Mouse (Mus musculus) forebrain, embryonic 12.5 days (tissue): ENCODE measurements around the gene Samd5. TPM values are rescaled to one million over a fixed set of nuclear protein-coding genes. Genes with fewer than 3 reads are reported as not detected.

Source experiments
- ATAC-seq: fragments of 200-750 bp; cut with Nextera tagmentation; 2 replicates; pipeline ENCODE4 v1.8.0; 2017; ENCODE audit warnings: moderate TSS enrichment; ENCODE audit not compliant: low FRiP score
- H3K27ac ChIP-seq: fragments of 300-500 bp; sonication (generic); 2 replicates; pipeline ENCODE4 v1.5.1; 2016; ENCODE audit warnings: mild to moderate bottlenecking
- H3K27me3 ChIP-seq: fragments of 300-500 bp; sonication (generic); 2 replicates; pipeline ENCODE4 v1.6.1; 2016; ENCODE audit warnings: mild to moderate bottlenecking
- H3K36me3 ChIP-seq: fragments of 300-500 bp; sonication (generic); replicated peaks from 2 replicates; pipeline ENCODE4 v1.6.1; 2016; ENCODE audit warnings: mild to moderate bottlenecking
- H3K4me1 ChIP-seq: fragments of 300-500 bp; sonication (generic); 2 replicates; pipeline ENCODE4 v1.6.1; 2016
- H3K4me2 ChIP-seq: fragments of 300-500 bp; sonication (generic); 2 replicates; pipeline ENCODE4 v1.6.1; 2016; ENCODE audit warnings: mild to moderate bottlenecking, moderate library complexity
- H3K4me3 ChIP-seq: fragments of 300-500 bp; sonication (generic); replicated peaks from 2 replicates; pipeline ENCODE4 v1.5.1; 2016; ENCODE audit warnings: mild to moderate bottlenecking
- H3K9ac ChIP-seq: fragments of 300-500 bp; sonication (generic); 2 replicates; pipeline ENCODE4 v1.6.1; 2016; ENCODE audit warnings: mild to moderate bottlenecking
- H3K9me3 ChIP-seq: fragments of 300-500 bp; sonication (generic); 2 replicates; pipeline ENCODE4 v1.6.1; 2016
- WGBS: fragments of 180-500 bp; shearing (Covaris S2); methylation state at CpG from one replicate; pipeline ENCODE4 v1.1.7; 2016; 5-methylcytosine and 5-hydroxymethylcytosine counted together
- polyA plus RNA-seq: library from polyadenylated mRNA; unstranded; fragments of >200 nt; fragmentation: Nextera tagmentation; extraction: Ambion mirVana; gene quantifications from 2 replicates; pipeline ENCODE4 v1.2.1, GENCODE M21; 2016

Gene Samd5
- polyA plus RNA-seq, 1 experiment from 2014 or later, result 6.2 TPM

DNA sequence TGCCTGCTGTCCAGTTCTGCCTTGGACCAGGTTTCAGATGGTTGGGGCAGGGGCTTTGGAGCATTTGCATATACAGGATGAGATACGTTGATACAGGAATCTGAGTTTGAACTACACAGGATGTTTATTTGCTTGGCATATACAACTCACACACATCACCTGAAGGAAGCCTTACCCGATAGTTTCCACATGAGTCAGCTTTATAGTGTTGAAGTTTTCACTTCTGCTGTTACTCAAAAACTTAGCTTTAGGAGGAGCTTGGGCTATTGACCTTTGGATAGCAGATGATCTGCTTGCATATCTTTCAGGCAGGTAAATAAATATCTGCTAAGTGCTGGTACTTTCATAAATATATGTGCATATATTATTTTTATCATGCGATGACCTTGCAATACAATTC is 28.6 kb downstream of the Samd5 start:
- Histone ChIP-seq H3K4me3 (no peak overlapping the region), H3K27ac (no peak overlapping the region), H3K4me2 (no peak overlapping the region), H3K36me3 (no peaks in the 10 kb centered on the region), H3K9ac (no peak overlapping the region), H3K9me3 (no peaks in the 10 kb centered on the region), H3K4me1 (peaks cover 18% of the 10 kb centered on the region), H3K27me3 (no peaks in the 10 kb centered on the region)
- ATAC-seq, result no peak
- WGBS, result 95% methylated on average over 3 of the region's 3 CpGs

DNA sequence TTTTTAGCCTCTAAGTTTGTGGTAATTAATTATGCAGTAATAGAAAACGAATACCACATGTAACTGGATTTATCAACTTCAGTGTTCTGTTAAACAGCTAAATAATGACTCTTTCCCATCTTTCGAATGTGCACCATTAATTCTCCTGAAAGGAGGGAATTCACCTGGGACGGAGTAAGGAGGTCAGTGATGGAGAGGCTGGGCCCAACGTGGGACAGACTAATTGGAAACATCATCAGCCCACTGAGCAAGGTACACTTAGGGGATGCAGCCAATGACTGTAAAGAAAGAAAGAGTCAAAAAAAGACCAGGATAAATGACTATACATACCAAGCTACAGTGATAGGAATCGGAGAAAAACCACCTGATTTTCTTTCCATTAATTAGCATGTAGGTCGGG is 31.5 kb downstream of the Samd5 start:
- Histone ChIP-seq H3K9ac (no peak overlapping the region), H3K4me3 (no peak overlapping the region), H3K27ac (no peak overlapping the region), H3K9me3 (no peaks in the 10 kb centered on the region), H3K4me1 (peaks cover 6% of the 10 kb centered on the region; the same call in 1 of the 2 replicates), H3K4me2 (no peak overlapping the region), H3K36me3 (no peaks in the 10 kb centered on the region), H3K27me3 (no peaks in the 10 kb centered on the region)
- WGBS, result 84% methylated on average over 6 of the region's 6 CpGs
- no peak for ATAC-seq

DNA sequence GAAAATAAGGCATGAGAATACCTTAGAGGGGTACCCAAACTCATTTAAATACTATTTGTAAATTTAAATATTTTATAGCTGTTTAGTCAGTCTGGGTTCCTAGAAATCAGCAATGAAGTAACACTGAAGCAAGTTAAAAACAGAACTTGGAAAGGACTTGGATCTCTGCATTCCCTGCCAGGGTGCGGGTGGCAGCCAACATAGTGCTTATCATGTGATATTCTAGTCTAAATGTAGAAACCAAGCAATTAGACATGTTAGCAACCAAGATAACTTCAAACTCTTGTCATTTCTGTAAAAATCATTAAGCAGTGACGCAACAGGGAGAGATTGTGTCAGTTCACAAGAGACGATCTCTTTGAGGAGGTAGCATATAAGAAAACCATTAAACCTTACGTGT is 32.9 kb downstream of the Samd5 start:
- Histone ChIP-seq H3K27me3 (no peaks in the 10 kb centered on the region), H3K9me3 (no peaks in the 10 kb centered on the region), H3K4me3 (no peak overlapping the region), H3K9ac (no peak overlapping the region), H3K4me1 (no peaks in the 10 kb centered on the region; the same call in 1 of the 2 replicates), H3K27ac (no peak overlapping the region), H3K4me2 (no peak overlapping the region), H3K36me3 (no peaks in the 10 kb centered on the region)
- WGBS, result 91% methylated on average over 4 of the region's 4 CpGs
- ATAC-seq, result no peak

DNA sequence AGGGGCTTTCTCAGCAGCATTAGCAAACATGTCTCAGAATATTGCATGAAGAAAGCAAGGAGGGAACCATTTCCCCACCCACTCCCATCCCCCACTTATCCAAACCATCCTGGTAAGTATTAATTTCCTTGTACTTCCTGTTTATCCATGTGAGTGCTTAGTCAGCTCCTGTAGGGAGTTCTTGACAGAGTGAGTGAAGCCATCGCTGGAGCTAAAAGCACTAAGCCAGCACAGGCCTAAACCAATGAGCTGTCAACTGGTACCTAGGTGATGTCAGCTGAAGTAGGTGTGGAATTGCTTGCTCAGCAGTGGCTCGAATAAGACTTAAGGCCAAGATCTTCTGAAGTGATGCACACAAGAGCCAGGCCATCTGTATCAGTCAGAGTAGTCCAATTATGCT is 34.3 kb downstream of the Samd5 start:
- 90% methylated on average over 2 of the region's 2 CpGs for WGBS
- no peak for ATAC-seq
- Histone ChIP-seq H3K4me1 (no peaks in the 10 kb centered on the region; the same call in 1 of the 2 replicates), H3K36me3 (no peaks in the 10 kb centered on the region), H3K4me2 (no peak overlapping the region), H3K27me3 (no peaks in the 10 kb centered on the region), H3K4me3 (no peak overlapping the region), H3K9me3 (no peaks in the 10 kb centered on the region), H3K27ac (no peak overlapping the region), H3K9ac (no peak overlapping the region)

DNA sequence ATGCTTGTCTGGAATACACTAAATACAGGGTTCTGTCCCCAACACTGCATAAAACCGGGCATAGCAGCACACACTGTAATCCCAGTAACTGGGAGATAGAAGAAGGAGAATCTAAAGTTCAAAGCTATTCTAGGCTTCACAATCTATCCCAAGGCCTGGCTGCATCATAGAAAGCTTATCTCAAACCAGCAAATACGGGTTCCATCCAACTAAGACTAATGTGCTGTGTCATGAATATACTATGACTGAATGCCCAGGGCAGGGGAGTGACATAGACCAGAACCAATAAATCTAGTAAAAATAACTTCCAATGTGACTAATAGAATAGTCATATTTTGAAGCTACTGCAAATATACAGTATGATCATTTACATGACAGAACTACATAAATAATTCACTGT is 35.0 kb downstream of the Samd5 start:
- no peak for ATAC-seq
- WGBS, result 78% methylated on average over 2 of the region's 2 CpGs

DNA sequence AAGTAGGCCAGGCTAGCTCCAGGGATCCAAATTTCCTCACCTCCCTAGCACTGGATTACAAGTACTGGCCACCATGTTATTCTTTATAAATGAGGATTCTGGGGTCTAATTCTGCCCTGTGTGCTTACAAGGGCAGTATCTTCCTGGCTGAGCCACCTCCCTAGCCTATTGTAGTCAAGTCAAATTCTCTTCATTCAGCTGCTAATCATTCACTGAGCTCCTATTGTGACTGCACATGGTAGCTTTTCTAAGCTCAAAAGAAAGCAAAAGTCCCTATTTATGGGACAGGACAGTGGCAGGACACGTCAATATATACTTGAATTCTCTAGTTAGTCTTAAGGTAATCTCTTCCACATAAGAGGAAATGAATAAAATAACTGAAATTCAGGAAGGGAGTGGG is 49.7 kb downstream of the Samd5 start:
- Histone ChIP-seq H3K4me3 (no peak overlapping the region), H3K9me3 (no peaks in the 10 kb centered on the region), H3K4me2 (no peak overlapping the region), H3K36me3 (no peaks in the 10 kb centered on the region), H3K27ac (no peak overlapping the region), H3K27me3 (no peaks in the 10 kb centered on the region), H3K9ac (no peak overlapping the region), H3K4me1 (peaks cover 9% of the 10 kb centered on the region)
- 0% methylated on average over 1 of the region's 1 CpGs for WGBS
- no peak for ATAC-seq

More for the DNA sequence above, 35.0 kb downstream of the Samd5 start:
- Histone ChIP-seq H3K36me3 (no peaks in the 10 kb centered on the region), H3K4me1 (no peaks in the 10 kb centered on the region; the same call in 1 of the 2 replicates), H3K27me3 (no peaks in the 10 kb centered on the region), H3K9me3 (no peaks in the 10 kb centered on the region), H3K9ac (no peak overlapping the region), H3K4me2 (no peak overlapping the region), H3K27ac (no peak overlapping the region), H3K4me3 (no peak overlapping the region)

DNA sequence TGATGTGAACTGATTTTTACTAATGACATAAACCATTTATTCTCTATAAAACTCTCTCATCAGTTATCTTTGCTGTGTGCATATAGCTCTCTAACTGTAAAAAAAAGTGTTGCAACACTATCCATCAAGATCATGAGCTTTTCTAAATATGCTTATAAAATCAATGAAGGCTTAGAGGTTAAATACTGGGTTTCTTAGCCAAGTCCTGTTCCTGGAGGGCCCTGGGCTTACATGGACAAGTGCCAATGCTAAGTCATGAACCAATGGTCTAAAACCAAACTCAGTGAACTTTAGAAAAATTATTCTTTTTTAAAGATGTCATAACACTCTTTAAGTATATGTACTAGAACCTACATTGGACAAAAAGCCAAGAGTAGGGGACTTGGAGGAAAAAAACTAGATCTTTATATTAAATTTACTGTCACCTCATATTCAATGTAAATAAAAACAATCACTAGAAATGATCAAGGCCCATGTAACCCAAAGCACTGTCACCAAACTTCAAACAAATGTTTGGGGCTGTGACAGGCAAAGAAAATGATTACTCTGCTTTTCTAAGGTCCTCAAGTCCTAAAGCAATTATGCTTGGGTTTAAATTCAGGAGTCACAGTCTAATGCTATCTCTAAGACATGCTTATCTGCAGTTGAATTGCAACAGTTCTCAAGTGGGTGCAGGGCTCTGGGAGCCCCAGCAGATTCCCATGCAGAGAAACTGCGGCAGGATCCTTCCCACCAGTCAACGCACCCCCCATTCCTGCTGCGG is 52.9 kb downstream of the Samd5 start:
- no peak overlapping the region for H3K9ac ChIP-seq
- no peak overlapping the region for H3K27ac ChIP-seq
- no peak for ATAC-seq
- no peaks in the 10 kb centered on the region for H3K9me3 ChIP-seq
- 89% methylated on average over 3 of the region's 3 CpGs for WGBS
- no peaks in the 10 kb centered on the region for H3K27me3 ChIP-seq
- no peak overlapping the region for H3K4me3 ChIP-seq
- no peaks in the 10 kb centered on the region for H3K36me3 ChIP-seq
- H3K4me2 ChIP-seq, result no peak overlapping the region
- H3K4me1 ChIP-seq, result peaks cover 5% of the 10 kb centered on the region

DNA sequence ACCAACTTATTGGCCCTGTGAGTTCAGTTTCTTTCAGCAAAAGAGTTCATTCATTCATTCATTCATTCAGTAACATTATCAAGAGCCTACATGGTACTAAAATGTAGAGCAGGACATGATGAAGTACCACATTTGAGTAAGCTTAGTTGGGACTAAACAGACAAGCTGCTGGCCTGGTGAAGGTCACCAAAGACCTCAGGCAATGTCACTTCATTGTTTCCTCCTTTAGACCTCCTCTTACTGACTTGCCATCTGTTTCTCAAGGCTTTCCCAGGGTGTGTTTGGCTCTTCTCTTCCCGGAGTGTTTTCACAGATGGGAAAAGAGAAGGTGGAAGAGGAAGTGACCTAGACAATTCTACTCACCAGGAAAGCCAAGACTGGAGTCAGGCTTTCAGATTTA is 54.0 kb downstream of the Samd5 start:
- H3K27me3 ChIP-seq, result no peaks in the 10 kb centered on the region
- H3K4me1 ChIP-seq, result peaks cover 5% of the 10 kb centered on the region
- H3K9me3 ChIP-seq, result no peaks in the 10 kb centered on the region
- no peak overlapping the region for H3K27ac ChIP-seq
- no peak overlapping the region for H3K9ac ChIP-seq
- no peaks in the 10 kb centered on the region for H3K36me3 ChIP-seq
- no peak overlapping the region for H3K4me3 ChIP-seq
- WGBS, result 52% methylated on average over 1 of the region's 1 CpGs
- H3K4me2 ChIP-seq, result no peak overlapping the region
- ATAC-seq, result no peak

DNA sequence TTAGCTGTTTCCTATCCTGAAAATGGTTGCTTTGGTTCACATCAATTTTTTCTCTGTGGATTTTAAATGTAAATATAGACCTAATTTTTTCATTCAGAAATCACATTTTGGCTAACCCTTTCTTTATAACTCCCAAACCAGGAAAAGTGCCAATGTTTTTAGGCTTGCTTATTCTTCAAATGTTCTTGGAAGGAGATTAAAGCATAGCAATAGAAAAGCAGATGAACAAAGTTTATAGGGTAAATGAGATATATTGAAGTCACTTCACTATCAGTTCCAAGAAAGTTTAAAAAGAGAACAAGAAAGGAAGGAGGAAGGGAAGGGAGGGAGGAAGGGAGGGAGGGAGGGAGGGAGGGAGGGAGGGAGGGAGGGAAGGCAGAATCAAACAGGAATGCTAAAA is 60.0 kb downstream of the Samd5 start:
- Histone ChIP-seq H3K9ac (no peak overlapping the region), H3K9me3 (no peaks in the 10 kb centered on the region), H3K4me3 (no peak overlapping the region), H3K27me3 (no peaks in the 10 kb centered on the region), H3K36me3 (no peaks in the 10 kb centered on the region), H3K4me1 (no peaks in the 10 kb centered on the region), H3K4me2 (no peak overlapping the region), H3K27ac (no peak overlapping the region)
- no peak for ATAC-seq

DNA sequence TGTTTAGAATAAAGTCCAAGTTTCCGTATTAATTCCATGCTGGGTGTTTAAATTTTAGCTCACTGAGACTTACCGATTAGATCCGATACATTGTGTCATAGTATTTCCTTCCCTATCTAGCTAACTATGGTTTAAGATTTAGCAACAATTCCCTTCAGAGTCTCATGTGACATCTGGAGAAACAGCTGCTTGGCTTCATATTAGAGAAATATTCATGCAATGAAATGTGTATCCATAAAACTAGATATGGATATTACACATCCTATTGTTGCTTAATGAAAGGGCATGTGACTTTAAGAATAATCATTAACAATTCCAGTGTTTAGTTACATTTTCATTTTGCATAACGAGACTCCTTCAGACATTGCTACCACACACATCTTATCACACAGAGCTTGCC is 66.2 kb downstream of the Samd5 start:
- Histone ChIP-seq H3K27ac (no peak overlapping the region), H3K4me3 (no peak overlapping the region), H3K27me3 (no peaks in the 10 kb centered on the region), H3K9me3 (no peaks in the 10 kb centered on the region), H3K36me3 (no peaks in the 10 kb centered on the region), H3K9ac (no peak overlapping the region), H3K4me2 (no peak overlapping the region), H3K4me1 (no peaks in the 10 kb centered on the region)
- WGBS, result 77% methylated on average over 4 of the region's 4 CpGs
- ATAC-seq, result no peak

DNA sequence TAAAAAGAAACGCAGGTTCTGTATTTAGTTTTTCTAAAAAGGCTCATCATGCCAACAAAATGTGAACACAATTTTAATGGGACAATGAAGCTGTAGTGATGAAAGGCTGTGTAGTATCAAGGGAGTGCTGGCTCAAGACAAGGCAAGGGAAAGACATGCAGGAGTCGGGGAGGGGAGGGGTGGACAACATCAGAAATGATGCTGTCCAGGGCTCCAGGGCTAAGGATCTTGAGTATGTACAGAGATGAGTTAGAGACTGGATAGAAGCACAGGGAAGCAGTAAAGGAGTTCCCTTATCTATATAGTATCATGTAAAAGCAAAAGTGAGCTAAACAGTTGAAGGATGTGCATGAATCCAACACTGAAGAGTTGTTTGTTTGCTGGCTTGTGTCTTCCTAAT is 67.9 kb downstream of the Samd5 start:
- Histone ChIP-seq H3K4me1 (no peaks in the 10 kb centered on the region), H3K9ac (no peak overlapping the region), H3K9me3 (no peaks in the 10 kb centered on the region), H3K4me3 (no peak overlapping the region), H3K36me3 (no peaks in the 10 kb centered on the region), H3K4me2 (no peak overlapping the region), H3K27ac (no peak overlapping the region), H3K27me3 (no peaks in the 10 kb centered on the region)
- ATAC-seq, result no peak
- WGBS, result 87% methylated on average over 2 of the region's 2 CpGs

DNA sequence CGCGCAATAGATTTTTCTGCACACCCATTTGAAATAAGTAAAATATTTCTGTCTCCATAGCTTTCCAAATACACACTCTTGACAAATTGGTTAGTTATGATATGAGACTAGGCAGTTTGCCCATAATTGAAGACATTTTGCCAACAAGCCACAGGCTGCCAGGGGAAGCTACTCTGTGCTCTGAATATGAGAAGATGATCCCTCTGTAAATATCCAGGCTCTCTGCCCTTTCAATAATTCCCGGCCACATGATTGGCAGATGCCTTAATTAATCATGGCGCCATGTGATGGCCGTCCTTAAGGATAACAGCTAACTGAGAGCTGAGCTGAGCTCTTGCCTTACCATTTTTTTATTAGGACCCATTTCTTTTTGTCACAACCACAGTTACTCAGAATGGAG is 69.4 kb downstream of the Samd5 start:
- no peak for ATAC-seq
- H3K27ac ChIP-seq, result no peak overlapping the region
- no peak overlapping the region for H3K9ac ChIP-seq
- no peaks in the 10 kb centered on the region for H3K27me3 ChIP-seq
- 86% methylated on average over 5 of the region's 5 CpGs for WGBS
- no peak overlapping the region for H3K4me2 ChIP-seq
- no peak overlapping the region for H3K4me3 ChIP-seq
- no peaks in the 10 kb centered on the region for H3K4me1 ChIP-seq
- no peaks in the 10 kb centered on the region for H3K36me3 ChIP-seq
- H3K9me3 ChIP-seq, result no peaks in the 10 kb centered on the region

DNA sequence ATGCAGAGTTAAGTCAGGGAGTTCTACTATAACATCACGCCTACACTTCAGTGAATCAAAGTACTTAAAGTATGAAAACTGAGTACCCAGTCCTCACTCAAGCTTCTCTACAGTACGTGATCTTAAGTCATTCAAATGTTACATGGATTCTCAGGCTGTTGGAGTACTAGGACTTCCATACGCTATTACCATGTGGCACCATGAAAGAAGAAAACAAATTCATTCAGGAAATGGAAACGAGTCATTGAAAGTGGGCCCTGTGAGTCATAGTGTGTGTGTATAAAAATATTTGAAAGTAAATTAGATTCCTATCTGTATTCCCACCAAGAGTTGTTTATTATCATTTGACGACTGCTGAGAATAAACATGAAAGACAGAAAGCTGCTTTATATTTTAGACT is 71.7 kb downstream of the Samd5 start:
- H3K27me3 ChIP-seq, result no peaks in the 10 kb centered on the region
- H3K4me3 ChIP-seq, result no peak overlapping the region
- H3K36me3 ChIP-seq, result no peaks in the 10 kb centered on the region
- WGBS, result 68% methylated on average over 5 of the region's 5 CpGs
- no peak overlapping the region for H3K27ac ChIP-seq
- ATAC-seq, result no peak
- H3K4me1 ChIP-seq, result no peaks in the 10 kb centered on the region
- no peaks in the 10 kb centered on the region for H3K9me3 ChIP-seq
- no peak overlapping the region for H3K4me2 ChIP-seq
- H3K9ac ChIP-seq, result no peak overlapping the region
